Mouse (Mus musculus) skeletal muscle tissue, postnatal 0 days (tissue): ENCODE results near the gene Tas1r1. TPM values are rescaled to one million over a fixed set of nuclear protein-coding genes. Genes with fewer than 3 reads are reported as not detected.

Experiments
- polyA plus RNA-seq: library from polyadenylated mRNA; unstranded; fragments of >200 nt; fragmentation: Nextera tagmentation; extraction: Ambion mirVana; gene quantifications from 2 replicates; pipeline ENCODE4 v1.2.1, GENCODE M21; 2015

Gene Tas1r1
- polyA plus RNA-seq: 3.2 and 4.5 TPM in 2 replicates

DNA sequence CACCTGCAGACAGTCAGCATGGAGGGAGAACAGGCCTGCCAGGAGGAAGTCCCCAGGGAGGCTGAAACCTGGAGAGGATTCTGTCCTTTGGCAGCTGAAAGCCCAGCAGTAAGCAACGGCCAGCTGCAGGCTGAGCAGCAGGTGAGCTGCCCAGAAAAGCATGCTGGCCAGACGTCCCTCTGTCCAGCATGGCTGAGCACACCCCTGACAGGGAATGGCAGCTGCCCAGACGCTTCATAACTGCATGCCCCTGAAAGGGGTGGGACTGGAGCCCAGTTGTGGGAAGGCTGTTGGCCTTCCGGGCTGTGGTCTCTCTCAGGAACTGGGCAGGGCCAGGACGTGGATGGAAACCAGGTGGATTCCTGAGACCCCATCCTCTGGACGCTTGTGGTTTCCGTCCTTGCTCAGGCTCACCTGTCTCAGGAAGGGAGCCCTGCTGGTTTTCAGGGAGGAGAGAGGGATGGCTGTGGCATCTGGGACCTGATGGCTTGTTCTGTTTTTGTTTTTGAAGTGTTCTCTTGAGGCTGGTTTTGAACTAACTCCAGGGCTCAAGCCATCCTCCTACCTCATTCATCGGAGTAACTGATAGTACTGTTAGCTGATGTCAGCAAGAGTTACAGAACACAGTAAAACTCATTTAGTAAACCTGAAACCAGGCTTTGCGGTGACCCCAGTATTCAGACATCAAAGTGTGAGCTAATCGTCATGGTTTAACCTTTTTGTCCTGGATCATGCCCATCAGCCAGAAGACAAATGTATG, at the start of gene Tas1r1:
Gene Tas1r1, minus strand, starts transcription at position 344 of the 760 bp plus-strand sequence.

DNA sequence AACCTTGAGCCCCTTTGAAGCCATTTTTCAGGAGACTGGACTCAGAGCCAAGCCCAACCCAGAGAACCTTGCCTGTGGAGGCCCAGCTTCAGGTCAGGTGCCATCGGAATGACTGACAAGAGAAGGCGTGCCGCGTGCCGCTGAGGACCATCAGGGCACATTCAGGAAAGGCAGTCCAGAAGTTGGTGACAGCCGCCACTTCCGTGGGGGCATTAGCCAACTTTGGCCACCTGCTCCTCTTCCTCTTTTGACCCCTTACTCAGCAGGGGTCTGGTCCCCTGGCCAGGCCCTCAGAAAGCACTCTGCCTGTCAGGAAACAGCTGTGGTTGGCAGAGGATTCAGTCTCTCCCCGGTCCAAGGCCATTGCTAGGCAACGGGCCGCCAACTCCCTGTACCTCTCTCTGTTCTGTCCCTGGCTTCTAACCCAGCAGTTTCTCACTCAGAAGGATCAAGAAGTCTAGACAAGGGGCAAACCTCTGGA, 33.8 kb upstream of the Tas1r1 start, which contains the start of gene Plekhg5:
Gene Plekhg5, plus strand, starts transcription at position 378 of the 481 bp plus-strand sequence.

GRCm38 (mm10) chr4:152038985-152039830, 840 bp upstream of the Tas1r1 start, which contains the start of gene Nol9:
Gene Nol9, plus strand, starts transcription at chr4:152039321.

DNA sequence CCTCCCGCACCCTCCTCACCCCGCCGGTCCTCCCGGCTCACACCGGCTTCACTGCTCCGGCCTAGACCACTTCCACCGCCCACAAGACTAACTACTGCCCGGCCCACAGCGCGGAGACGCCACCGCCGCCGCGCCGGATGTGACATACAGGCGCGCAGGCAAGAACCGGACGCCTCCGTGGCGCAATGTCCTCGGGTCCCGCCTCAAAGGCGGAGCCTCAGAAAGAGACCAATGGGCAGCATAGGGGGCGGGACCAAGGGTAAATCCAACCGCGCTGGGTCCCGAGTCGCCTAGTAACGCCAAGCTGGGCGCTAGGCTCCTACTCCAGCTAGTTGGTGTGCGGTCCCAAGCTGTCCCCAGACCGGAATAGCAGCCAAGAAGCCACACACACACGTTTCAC, 10.8 kb downstream of the Tas1r1 start, which contains the start of gene Zbtb48:
Gene Zbtb48, minus strand, starts transcription at position 148 of the 400 bp plus-strand sequence.

GRCm38 (mm10) chr4:152008622-152009075, 29.7 kb downstream of the Tas1r1 start, which contains the start of gene Klhl21:
Gene Klhl21, plus strand, starts transcription at chr4:152008803.

DNA sequence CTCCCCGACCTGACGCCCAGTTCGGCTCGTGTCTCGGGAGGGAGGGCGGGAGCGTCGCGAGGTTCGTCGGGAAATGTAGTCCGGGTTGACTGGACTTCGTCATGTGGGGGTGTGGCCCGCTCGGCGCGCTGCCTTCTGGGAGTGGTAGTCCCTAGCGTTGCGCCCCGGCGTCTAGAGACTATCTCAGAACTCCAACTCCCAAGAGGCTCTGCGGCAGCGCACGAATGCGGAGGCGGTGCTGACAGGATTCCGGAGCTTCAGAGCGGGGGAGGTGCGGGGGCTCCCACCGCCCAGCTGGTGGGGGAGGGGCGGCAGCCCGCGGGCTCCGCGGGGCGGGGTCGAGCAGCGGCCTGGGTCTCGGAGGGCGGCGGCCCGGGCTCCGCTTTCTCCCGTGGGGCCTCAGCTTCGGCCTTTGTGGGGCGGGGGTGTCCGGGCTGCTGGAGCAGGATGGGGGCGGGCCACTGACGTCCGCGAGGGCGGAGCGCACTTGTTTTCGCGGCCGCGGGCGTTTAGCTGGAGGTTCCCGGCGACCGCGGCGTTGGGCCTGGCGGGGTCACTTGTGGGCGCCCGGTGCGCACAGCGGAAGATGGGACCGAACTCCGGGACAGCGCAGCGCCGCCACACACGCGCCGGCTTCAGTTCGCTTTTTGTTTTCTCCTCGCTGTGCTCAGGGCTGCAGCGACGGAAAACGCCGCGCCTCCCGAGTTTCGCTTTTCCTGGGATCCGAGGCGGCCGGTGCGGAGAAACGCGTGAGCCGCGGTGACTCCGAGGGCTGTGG, 42.0 kb downstream of the Tas1r1 start, which contains the start of gene Phf13:
Gene Phf13, minus strand, starts transcription at position 86 of the 778 bp plus-strand sequence.

DNA sequence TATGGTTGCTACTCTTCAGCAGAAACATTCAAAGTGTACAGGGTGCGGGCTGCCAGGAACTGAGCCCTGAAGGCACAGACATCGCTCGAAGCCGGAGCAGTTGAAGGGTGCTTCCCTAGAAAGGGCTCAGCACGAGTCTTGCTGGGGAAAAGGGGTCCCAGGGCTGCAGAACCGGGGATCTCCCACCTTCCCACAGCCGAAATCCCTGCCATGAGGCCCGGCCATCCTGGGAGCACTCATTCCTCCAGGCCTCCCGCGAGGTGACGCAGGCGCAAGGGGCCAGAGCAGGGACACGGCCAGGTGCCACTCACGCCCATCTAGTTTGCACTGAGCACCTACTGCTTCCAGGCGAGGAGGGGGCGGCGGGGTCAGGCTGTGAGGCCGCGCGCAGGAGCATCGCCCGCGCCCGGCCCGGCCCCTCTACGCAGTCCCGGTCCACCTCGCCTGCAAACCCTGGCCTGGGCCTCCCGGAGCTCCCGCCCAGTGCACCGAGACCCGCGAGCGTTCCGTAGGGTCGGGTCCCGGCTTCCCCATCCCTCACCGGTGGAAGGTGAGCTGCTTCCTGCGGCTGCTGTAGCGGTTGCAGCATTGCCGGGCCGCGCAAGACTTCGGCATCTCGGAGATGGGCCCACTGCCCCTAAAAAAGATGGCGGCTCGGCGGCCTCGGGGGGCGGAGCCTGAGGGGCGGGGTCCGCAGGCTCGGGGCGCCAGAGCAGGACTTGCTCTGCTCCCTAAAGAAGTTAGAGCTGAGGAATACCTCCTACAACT, 49.8 kb downstream of the Tas1r1 start, which contains the start of gene Thap3:
Gene Thap3, minus strand, starts transcription at position 656 of the 768 bp plus-strand sequence.

Other genes with a start within 250 kb of the Tas1r1 start
- 161 and 184 TPM in 2 replicates for gene Camta1, start 176.7 kb downstream of the Tas1r1 start, polyA plus RNA-seq
- 39.6 and 40.2 TPM in 2 replicates for gene Dnajc11, start 104.9 kb downstream of the Tas1r1 start, polyA plus RNA-seq
- 64.5 and 70.0 TPM in 2 replicates for gene Thap3, start 49.6 kb downstream of the Tas1r1 start, polyA plus RNA-seq
- 13.1 and 13.8 TPM in 2 replicates for gene Phf13, start 42.3 kb downstream of the Tas1r1 start, polyA plus RNA-seq
- 30.0 and 33.1 TPM in 2 replicates for gene Klhl21, start 29.8 kb downstream of the Tas1r1 start, polyA plus RNA-seq
- 5.7 and 7.2 TPM in 2 replicates for gene Zbtb48, start 10.9 kb downstream of the Tas1r1 start, polyA plus RNA-seq
- gene Nol9, start 753 bp upstream of the Tas1r1 start, polyA plus RNA-seq: 8.6 and 8.7 TPM in 2 replicates
- gene Plekhg5, start 33.9 kb upstream of the Tas1r1 start, polyA plus RNA-seq: 9.2 and 10.1 TPM in 2 replicates
- gene Tnfrsf25, start 77.4 kb upstream of the Tas1r1 start, polyA plus RNA-seq: 0.28 and 0.49 TPM in 2 replicates
- gene Espn, start 113.8 kb upstream of the Tas1r1 start, polyA plus RNA-seq: 1.1 TPM in 2 replicates
- gene Hes2, start 120.3 kb upstream of the Tas1r1 start, polyA plus RNA-seq: not detected in 2 replicates
- 21.3 and 23.8 TPM in 2 replicates for gene Acot7, start 139.6 kb upstream of the Tas1r1 start, polyA plus RNA-seq
- 8.8 and 11.8 TPM in 2 replicates for gene Gpr153, start 235.7 kb upstream of the Tas1r1 start, polyA plus RNA-seq